Mouse (Mus musculus) cerebellum, adult 2 months (tissue): ENCODE results near the gene Ptx4.

Experiments used
- CTCF ChIP-seq: fragments of 200-500 bp; IDR thresholded peaks from 2 replicates; pipeline ENCODE4 v1.5.1; 2011; ENCODE audit warnings: low read depth, mild to moderate bottlenecking, control low read depth, low read length, moderate library complexity, borderline replicate concordance; ENCODE audit not compliant: insufficient read depth
- POLR2A ChIP-seq: fragments of 200-500 bp; IDR thresholded peaks from 2 replicates; pipeline ENCODE4 v1.6.1; 2011; ENCODE audit warnings: low read length, control low read depth, borderline replicate concordance; ENCODE audit not compliant: insufficient read depth

DNA sequence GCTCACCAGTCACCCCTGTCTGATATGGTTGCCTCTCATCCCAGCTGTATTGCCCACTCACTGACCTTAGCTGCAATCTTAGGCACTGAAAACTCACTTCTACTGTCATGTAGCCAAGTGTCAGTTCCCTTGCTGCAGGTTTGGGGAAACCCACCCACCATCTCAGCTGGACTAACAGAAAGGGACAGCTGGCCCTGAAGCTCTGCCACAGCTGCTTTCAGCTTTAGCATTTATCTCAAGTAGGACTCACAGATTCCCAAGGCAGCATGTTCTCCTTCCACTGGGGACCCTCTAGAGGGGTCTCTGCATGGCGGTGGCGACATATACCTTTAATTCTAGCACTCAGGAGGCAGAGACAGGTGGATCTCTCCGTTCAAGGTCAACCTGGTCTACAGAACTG is 44.2 kb downstream of the Ptx4 start:
- no peak for TF ChIP-seq CTCF
- TF ChIP-seq POLR2A: no peak
